Mouse (Mus musculus) midbrain, embryonic 11.5 days (tissue): Measurements from ENCODE around the gene Ubxn7. TPM values are rescaled to one million over a fixed set of nuclear protein-coding genes. Genes with fewer than 3 reads are reported as not detected.
A peak's percentile ranks its signal among the peaks of the same experiment; 100 is the strongest.

Experiments
- ATAC-seq: fragments of 200-750 bp; cut with Nextera tagmentation; 2 replicates; pipeline ENCODE4 v1.8.0; 2017; ENCODE audit warnings: moderate TSS enrichment, moderate library complexity; ENCODE audit not compliant: low FRiP score
- DNase-seq: peaks from one replicate; pipeline ENCODE4 v3.0.0; 2015; ENCODE audit warnings: low spot score; ENCODE audit errors: missing footprints
- H3K27ac ChIP-seq: fragments of 300-500 bp; sonication (generic); 2 replicates; pipeline ENCODE4 v1.5.1; 2014; ENCODE audit warnings: low read depth, low read length
- H3K27me3 ChIP-seq: fragments of 300-500 bp; sonication (generic); 2 replicates; pipeline ENCODE4 v1.6.1; 2014; ENCODE audit warnings: mild to moderate bottlenecking, low read length, moderate library complexity, mixed read lengths; ENCODE audit not compliant: control insufficient read depth, insufficient read depth
- H3K36me3 ChIP-seq: fragments of 300-500 bp; sonication (generic); 2 replicates; pipeline ENCODE4 v1.6.1; 2014; ENCODE audit warnings: mild to moderate bottlenecking, low read length, moderate library complexity, mixed read lengths; ENCODE audit not compliant: control insufficient read depth, insufficient read depth
- H3K4me1 ChIP-seq: fragments of 300-500 bp; sonication (generic); 2 replicates; pipeline ENCODE4 v1.6.1; 2014; ENCODE audit warnings: low read length; ENCODE audit not compliant: control insufficient read depth, insufficient read depth
- H3K4me2 ChIP-seq: fragments of 300-500 bp; sonication (generic); 2 replicates; pipeline ENCODE4 v1.6.1; 2014; ENCODE audit warnings: mild to moderate bottlenecking, moderate library complexity
- H3K4me3 ChIP-seq: fragments of 300-500 bp; sonication (generic); 2 replicates; pipeline ENCODE4 v1.5.1; 2014; ENCODE audit warnings: low read depth, low read length
- H3K9ac ChIP-seq: fragments of 300-500 bp; sonication (generic); 2 replicates; pipeline ENCODE4 v1.6.1; 2014; ENCODE audit warnings: low read length
- H3K9me3 ChIP-seq: fragments of 300-500 bp; sonication (generic); 2 replicates; pipeline ENCODE4 v1.6.1; 2016; ENCODE audit warnings: low read length; ENCODE audit not compliant: control insufficient read depth
- WGBS: fragments of 180-500 bp; shearing (Covaris S2); extraction: QIAGEN DNeasy Blood & Tissue Kit; methylation state at CpG from one replicate; pipeline ENCODE4 v1.1.7; 2014; 5-methylcytosine and 5-hydroxymethylcytosine counted together
- polyA plus RNA-seq: library from polyadenylated mRNA; unstranded; fragments of >200 nt; fragmentation: Nextera tagmentation; extraction: Ambion mirVana; gene quantifications from 2 replicates; pipeline ENCODE4 v1.2.1, GENCODE M21; 2014

The Ubxn7 gene
- polyA plus RNA-seq, 1 experiment from 2014 or later: 28.6 TPM

- 84% methylated on average over 2 of the region's 2 CpGs for WGBS
- ATAC-seq (no peak), DNase-seq (no peak)
- no peaks in the 10 kb centered on the region for H3K4me1 ChIP-seq
- H3K36me3 ChIP-seq: no peaks in the 10 kb centered on the region
- H3K4me3 ChIP-seq: no peak overlapping the region
- no peaks in the 10 kb centered on the region for H3K27me3 ChIP-seq
- no peak overlapping the region for H3K4me2 ChIP-seq
- no peak overlapping the region for H3K9ac ChIP-seq
- H3K27ac ChIP-seq: no peak overlapping the region
- H3K9me3 ChIP-seq: no peaks in the 10 kb centered on the region
Observed at GRCm38 (mm10) chr16:32316601-32317000, 15.5 kb upstream of the Ubxn7 start.

GRCm38 (mm10) chr16:32323953-32324352 lies 8.1 kb upstream of the Ubxn7 start:
- no peak overlapping the region for H3K9ac ChIP-seq
- H3K36me3 ChIP-seq: no peaks in the 10 kb centered on the region
- H3K9me3 ChIP-seq: no peaks in the 10 kb centered on the region
- no peak overlapping the region for H3K27ac ChIP-seq
- no peaks in the 10 kb centered on the region for H3K27me3 ChIP-seq
- no peaks in the 10 kb centered on the region for H3K4me1 ChIP-seq
- WGBS: 44% methylated on average over 7 of the region's 7 CpGs
- ATAC-seq: no peak
- H3K4me2 ChIP-seq: no peak overlapping the region
- H3K4me3 ChIP-seq: no peak overlapping the region
- DNase-seq: no peak

DNA sequence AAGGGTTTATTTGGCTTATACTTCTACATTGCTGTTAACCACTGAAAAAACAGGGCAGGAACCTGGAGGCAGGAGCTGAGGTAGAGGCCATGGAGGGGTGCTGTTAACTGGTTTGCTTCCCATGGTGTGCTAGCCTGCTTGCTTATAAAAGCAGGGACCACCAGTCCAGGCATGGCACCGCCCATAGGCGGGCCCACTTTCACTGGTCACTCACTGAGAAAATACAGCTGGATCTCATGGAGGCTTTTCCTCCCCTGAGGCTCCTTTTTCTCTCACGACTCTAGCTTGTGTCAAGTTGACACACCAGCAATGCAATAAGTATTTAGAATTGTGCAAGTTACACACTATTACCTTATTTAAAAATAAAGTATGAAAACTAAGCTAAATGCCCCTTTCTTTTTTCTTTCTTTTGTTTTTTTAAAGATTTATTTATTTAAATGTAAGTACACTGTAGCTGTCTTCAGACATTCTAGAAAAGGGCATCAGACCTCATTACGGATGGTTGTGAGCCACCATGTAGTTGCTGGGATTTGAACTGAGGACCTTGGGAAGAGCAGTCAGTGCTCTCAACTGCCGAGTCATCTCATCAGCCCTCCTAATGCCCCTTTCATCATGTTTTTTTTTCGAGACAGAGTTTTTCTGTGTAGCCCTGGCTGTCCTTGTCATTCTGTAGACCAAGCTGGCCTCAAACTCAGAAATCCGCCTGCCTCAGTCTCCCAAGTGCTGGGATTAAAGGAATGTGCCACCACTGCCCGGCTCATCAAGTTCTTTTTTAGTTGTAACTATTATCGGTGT lies 984 bp upstream of the Ubxn7 start:
- no peak for ATAC-seq
- Histone ChIP-seq H3K27ac (no peak overlapping the region), H3K4me3 (peak overlapping the region; percentile 97), H3K9me3 (no peaks in the 10 kb centered on the region), H3K4me2 (peak overlapping the region; percentile 37; the same call in 1 of the 2 replicates), H3K36me3 (no peaks in the 10 kb centered on the region), H3K27me3 (no peaks in the 10 kb centered on the region), H3K9ac (no peak overlapping the region), H3K4me1 (no peaks in the 10 kb centered on the region)
- WGBS: 66% methylated on average over 9 of the region's 9 CpGs
- DNase-seq: peak; percentile 74

DNA sequence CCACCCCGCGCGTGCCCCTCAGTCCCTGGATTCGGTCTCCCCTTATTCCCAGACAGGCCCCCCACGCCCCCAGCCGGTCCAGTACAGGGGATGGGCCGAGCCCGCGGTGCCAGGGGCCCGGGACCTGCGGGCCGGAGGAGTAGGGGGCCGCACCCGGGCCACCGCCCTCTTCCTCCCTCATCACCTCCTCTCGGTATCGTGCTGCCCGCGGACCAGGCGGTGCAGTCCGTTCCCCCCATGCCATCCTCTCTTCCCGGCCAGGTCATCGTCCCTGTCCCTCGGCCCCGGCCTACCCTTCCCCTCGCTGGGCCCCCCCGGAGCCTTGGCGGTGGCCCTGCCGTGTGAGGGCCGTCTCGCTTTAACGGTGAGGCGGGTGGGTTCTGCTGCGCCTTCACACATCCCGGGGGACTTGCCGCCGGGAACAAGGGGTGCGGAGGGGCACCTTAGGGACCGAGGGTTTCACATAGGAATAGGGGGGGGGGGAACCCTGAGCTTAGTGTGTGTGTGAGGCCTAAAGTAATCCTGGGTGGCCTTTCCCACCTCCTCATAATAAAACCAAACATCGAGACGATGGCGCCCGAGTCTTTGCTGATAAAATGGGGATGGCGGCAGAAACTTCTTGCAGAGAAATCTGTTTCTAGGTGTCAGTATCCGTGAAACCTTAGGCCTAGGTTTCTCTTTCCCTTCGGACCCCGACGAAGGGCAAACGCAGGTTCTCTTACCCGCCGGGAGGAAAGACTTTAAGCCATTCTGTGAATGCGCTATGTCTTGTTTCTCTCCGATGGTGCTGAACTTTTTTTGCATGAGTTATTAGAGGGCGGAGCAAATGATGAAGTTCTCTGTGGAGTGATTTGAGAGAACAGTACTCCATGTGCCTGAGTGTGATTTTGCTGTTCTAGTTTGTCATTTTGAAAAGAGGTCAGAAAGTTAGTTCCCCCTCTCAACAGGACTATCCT lies 777 bp downstream of the Ubxn7 start:
- WGBS: under 1% methylated on average over 40 of the region's 54 CpGs

GRCm38 (mm10) chr16:32335146-32335545 lies 3.1 kb downstream of the Ubxn7 start:
- Histone ChIP-seq H3K9me3 (no peaks in the 10 kb centered on the region), H3K4me3 (no peak overlapping the region), H3K27ac (no peak overlapping the region), H3K9ac (no peak overlapping the region), H3K27me3 (no peaks in the 10 kb centered on the region), H3K36me3 (no peaks in the 10 kb centered on the region), H3K4me1 (no peaks in the 10 kb centered on the region), H3K4me2 (no peak overlapping the region)
- peak; percentile 51 for DNase-seq
- 93% methylated on average over 5 of the region's 5 CpGs for WGBS
- ATAC-seq: no peak

More for the DNA sequence above, 777 bp downstream of the Ubxn7 start:
- H3K4me3 ChIP-seq: peak overlapping the region; percentile 97
- H3K27me3 ChIP-seq: no peaks in the 10 kb centered on the region
- ATAC-seq (peak; percentile 85), DNase-seq (peak; percentile 97)
- no peaks in the 10 kb centered on the region for H3K4me1 ChIP-seq
- no peaks in the 10 kb centered on the region for H3K9me3 ChIP-seq
- H3K27ac ChIP-seq: peak overlapping the region; percentile 92
- H3K4me2 ChIP-seq: peak overlapping the region; percentile 52
- H3K36me3 ChIP-seq: no peaks in the 10 kb centered on the region
- H3K9ac ChIP-seq: peak overlapping the region; percentile 96

GRCm38 (mm10) chr16:32336026-32336780 lies 4.1 kb downstream of the Ubxn7 start:
- no peak overlapping the region for H3K9ac ChIP-seq

GRCm38 (mm10) chr16:32337001-32337400 lies 4.9 kb downstream of the Ubxn7 start:
- Histone ChIP-seq H3K27me3 (no peaks in the 10 kb centered on the region), H3K36me3 (no peaks in the 10 kb centered on the region), H3K4me1 (no peaks in the 10 kb centered on the region)

More at GRCm38 (mm10) chr16:32336026-32336780, 4.1 kb downstream of the Ubxn7 start:
- WGBS: 83% methylated on average over 7 of the region's 7 CpGs
- H3K4me2 ChIP-seq: no peak overlapping the region
- no peaks in the 10 kb centered on the region for H3K36me3 ChIP-seq
- no peaks in the 10 kb centered on the region for H3K27me3 ChIP-seq
- DNase-seq: peak; percentile 69
- no peaks in the 10 kb centered on the region for H3K9me3 ChIP-seq
- no peak overlapping the region for H3K4me3 ChIP-seq
- H3K27ac ChIP-seq: no peak overlapping the region
- H3K4me1 ChIP-seq: no peaks in the 10 kb centered on the region
- ATAC-seq: no peak

GRCm38 (mm10) chr16:32340451-32340850 lies 8.4 kb downstream of the Ubxn7 start:
- no peak overlapping the region for H3K4me2 ChIP-seq
- H3K9ac ChIP-seq: no peak overlapping the region
- no peaks in the 10 kb centered on the region for H3K36me3 ChIP-seq
- no peak for DNase-seq
- ATAC-seq: no peak
- no peaks in the 10 kb centered on the region for H3K27me3 ChIP-seq
- H3K27ac ChIP-seq: no peak overlapping the region
- no peak overlapping the region for H3K4me3 ChIP-seq
- no peaks in the 10 kb centered on the region for H3K4me1 ChIP-seq
- WGBS: 100% methylated on average over 1 of the region's 1 CpGs
- no peaks in the 10 kb centered on the region for H3K9me3 ChIP-seq

More at GRCm38 (mm10) chr16:32337001-32337400, 4.9 kb downstream of the Ubxn7 start:
- Histone ChIP-seq H3K9ac (no peak overlapping the region), H3K4me2 (no peak overlapping the region), H3K9me3 (no peaks in the 10 kb centered on the region), H3K27ac (no peak overlapping the region), H3K4me3 (no peak overlapping the region)
- DNase-seq (peak; percentile 35), ATAC-seq (no peak)
